Mouse (Mus musculus) layer of hippocampus, adult 11-12 months (tissue): ENCODE measurements around the gene Fam196a.

Experiments
- DNase-seq: peaks from one replicate; pipeline ENCODE4 v3.0.0; 2022; ENCODE audit warnings: low spot score

Gene Fam196a

GRCm38 (mm10) chr7:134937927-134938609, at the start of gene Fam196a:
TSS of gene Fam196a (minus strand) at chr7:134938430.
- peak; percentile 63 for DNase-seq

GRCm38 (mm10) chr7:134961608-134962007, 23.4 kb upstream of the Fam196a start:
- DNase-seq, result no peak

- DNase-seq, result no peak
Measured at GRCm38 (mm10) chr7:134960871-134961270, 22.6 kb upstream of the Fam196a start.

- DNase-seq, result no peak
Measured at GRCm38 (mm10) chr7:134959086-134959485, 20.9 kb upstream of the Fam196a start.

- no peak for DNase-seq
Measured at GRCm38 (mm10) chr7:134945925-134946716, 7.9 kb upstream of the Fam196a start.

GRCm38 (mm10) chr7:134943701-134944100, 5.5 kb upstream of the Fam196a start:
- DNase-seq, result no peak

- no peak for DNase-seq
Measured at GRCm38 (mm10) chr7:134943063-134943462, 4.8 kb upstream of the Fam196a start.

- DNase-seq, result no peak
Measured at GRCm38 (mm10) chr7:134941891-134942290, 3.7 kb upstream of the Fam196a start.

GRCm38 (mm10) chr7:134937471-134937926, 731 bp downstream of the Fam196a start:
- no peak for DNase-seq

GRCm38 (mm10) chr7:134931886-134932285, 6.3 kb downstream of the Fam196a start:
- DNase-seq, result no peak

GRCm38 (mm10) chr7:134901992-134902391, 36.2 kb downstream of the Fam196a start:
- no peak for DNase-seq

- no peak for DNase-seq
Measured at GRCm38 (mm10) chr7:134899462-134899861, 38.8 kb downstream of the Fam196a start.

GRCm38 (mm10) chr7:134894604-134895003, 43.6 kb downstream of the Fam196a start:
- DNase-seq, result no peak

- peak; percentile 8 for DNase-seq
Measured at GRCm38 (mm10) chr7:134892972-134893371, 45.3 kb downstream of the Fam196a start.

- DNase-seq, result no peak
Measured at GRCm38 (mm10) chr7:134892449-134892871, 45.8 kb downstream of the Fam196a start.

GRCm38 (mm10) chr7:134883516-134883915, 54.7 kb downstream of the Fam196a start:
- no peak for DNase-seq

GRCm38 (mm10) chr7:134880431-134880830, 57.8 kb downstream of the Fam196a start:
- no peak for DNase-seq

- DNase-seq, result no peak
Measured at GRCm38 (mm10) chr7:134878985-134879384, 59.2 kb downstream of the Fam196a start.

GRCm38 (mm10) chr7:134872981-134873380, 65.2 kb downstream of the Fam196a start:
- no peak for DNase-seq

- no peak for DNase-seq
Measured at GRCm38 (mm10) chr7:134872511-134872910, 65.7 kb downstream of the Fam196a start.

- no peak for DNase-seq
Measured at GRCm38 (mm10) chr7:134864175-134864574, 74.1 kb downstream of the Fam196a start.

- no peak for DNase-seq
Measured at GRCm38 (mm10) chr7:134862000-134862399, 76.2 kb downstream of the Fam196a start.

GRCm38 (mm10) chr7:134842751-134843150, 95.5 kb downstream of the Fam196a start:
- DNase-seq, result no peak
